Mouse (Mus musculus) A20 (cell line): Measurements from ENCODE around the gene Hhat.

ENCODE experiments used
- DNase-seq: peaks from one replicate; pipeline ENCODE4 v3.0.0-alpha.2; 2011; ENCODE audit warnings: low read depth, low spot score

Hhat gene

DNA sequence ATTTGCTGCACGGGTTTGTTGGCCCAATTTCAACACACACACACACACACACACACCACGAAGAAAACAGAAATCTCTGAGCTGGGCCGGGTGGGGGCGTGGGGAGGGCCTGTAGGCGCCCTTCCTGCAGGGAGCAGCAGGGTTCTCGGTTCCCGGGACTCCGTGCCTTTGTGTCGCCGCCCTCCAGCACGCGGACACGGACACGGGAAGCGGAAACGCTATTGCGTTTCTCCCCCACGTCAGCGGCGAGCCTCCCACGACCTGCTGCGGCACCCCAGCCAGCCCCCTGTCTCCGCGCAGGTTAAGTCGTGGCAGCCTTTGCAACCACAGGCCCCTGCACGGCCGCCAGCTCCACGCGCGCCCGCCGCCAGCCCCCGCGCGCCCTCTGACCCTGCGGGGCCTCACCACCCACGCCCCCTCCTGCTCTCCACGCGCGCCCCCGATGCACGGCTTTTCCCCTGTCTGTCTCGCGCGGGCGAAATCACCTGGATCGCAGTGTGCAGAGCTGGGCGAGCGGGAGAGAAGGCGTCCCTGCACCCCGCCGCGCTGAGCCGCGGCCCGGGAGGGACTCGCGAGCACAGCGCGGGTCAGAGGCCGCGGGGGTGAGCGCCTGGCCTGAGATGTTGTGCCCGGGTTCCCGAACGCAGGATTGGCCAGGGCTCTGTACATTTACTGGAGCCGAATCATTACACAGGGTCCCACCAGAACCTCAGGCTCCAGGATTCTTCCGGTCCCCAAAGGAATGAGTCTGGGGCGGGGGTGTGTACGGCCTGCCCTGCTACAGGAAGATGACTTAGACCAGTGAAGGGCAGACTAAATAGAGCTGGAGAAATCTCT, at the start of gene Hhat:
Gene Hhat, minus strand, starts transcription at position 729 of the 837 bp plus-strand sequence.
- no peak for DNase-seq

- no peak for DNase-seq
Observed at GRCm38 (mm10) chr1:192818334-192818733, 47.3 kb upstream of the Hhat start.

DNA sequence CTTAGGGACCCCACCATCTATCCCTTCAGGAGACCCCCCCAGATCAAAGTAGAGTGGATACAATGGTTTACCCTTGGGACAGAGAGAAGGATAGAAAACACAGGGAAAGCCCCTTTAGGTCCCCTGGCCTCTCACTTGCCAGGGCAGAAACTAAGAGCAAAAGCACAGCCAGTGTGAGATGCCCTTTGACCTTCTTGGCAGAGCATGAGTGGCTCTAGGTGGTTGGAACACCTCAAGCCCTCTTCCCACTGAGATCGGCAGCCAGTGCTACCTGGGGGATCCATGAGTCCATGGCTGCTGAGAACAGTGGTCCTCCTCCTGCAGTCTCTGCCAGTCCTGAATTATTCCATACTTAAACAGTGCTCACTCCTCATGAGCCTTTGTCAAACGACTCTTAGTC, 44.8 kb upstream of the Hhat start:
- no peak for DNase-seq

DNA sequence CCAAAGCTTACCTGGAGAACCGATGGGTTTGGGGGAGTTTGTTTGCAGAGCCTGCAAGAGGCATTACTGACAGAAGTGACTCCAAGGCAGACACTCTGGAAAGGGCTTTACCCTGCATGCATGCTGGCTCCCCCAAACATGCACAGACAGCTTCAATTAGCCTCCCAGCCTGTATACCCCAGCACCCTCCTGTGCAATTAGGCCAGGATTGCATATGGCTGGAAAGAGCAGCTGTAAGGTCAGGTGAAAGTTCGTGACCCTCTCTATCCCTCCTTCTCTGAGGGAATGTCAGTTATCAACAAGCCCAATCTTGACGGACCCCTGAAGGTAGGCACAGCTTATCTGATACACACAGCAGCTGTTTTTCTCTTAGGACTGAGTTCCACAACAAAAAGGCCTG, 43.7 kb upstream of the Hhat start:
- DNase-seq: no peak

DNA sequence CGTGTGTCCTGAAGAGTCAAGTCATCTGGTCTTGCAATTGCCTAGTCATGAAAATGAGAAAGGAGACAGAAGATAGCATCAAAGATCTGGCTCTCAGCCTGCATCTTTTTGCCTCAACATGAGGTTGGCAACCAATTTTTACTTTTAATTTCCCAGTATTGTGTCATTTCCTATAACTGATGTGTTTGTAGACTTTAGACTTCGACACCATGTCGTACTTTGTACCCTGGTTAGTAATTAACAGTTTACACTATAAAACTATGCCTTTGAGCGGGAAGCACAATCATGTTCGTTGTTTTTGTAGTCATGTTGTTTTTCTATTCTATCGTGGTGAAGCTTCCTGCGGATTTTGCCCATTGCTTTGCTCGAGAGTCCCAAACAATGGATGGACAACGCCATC, 41.7 kb upstream of the Hhat start:
- DNase-seq: no peak

DNA sequence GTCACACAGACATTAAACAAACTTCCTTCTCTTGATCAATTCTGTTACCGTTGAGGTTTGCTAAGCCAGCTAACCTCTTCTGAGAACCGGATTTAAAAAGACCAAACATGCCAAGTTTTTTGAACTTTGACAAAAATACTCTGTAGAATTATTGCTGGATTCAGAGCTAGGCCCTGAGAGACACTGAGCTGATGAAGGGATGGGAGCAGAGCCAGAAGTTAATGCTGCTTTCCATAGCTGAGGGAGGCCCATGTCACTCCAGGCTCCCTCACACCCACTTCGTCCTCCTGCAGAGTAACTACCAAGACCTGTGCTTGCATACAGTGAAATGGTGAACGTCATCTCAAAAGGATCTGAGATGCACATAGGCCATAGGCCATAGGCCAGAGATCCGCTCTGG, 41.3 kb upstream of the Hhat start:
- DNase-seq: no peak

GRCm38 (mm10) chr1:192806168-192807157, 35.4 kb upstream of the Hhat start:
- no peak for DNase-seq

GRCm38 (mm10) chr1:192800338-192800737, 29.3 kb upstream of the Hhat start:
- DNase-seq: no peak

GRCm38 (mm10) chr1:192799165-192799991, 28.4 kb upstream of the Hhat start:
- peak; percentile 11 for DNase-seq

- no peak for DNase-seq
Observed at GRCm38 (mm10) chr1:192798212-192799164, 27.5 kb upstream of the Hhat start.

GRCm38 (mm10) chr1:192797011-192797274, 25.9 kb upstream of the Hhat start:
- DNase-seq: no peak

- DNase-seq: no peak
Observed at GRCm38 (mm10) chr1:192796201-192797010, 25.4 kb upstream of the Hhat start.

- DNase-seq: peak; percentile 65
Observed at GRCm38 (mm10) chr1:192794957-192795745, 24.1 kb upstream of the Hhat start.

GRCm38 (mm10) chr1:192791897-192792361, 20.9 kb upstream of the Hhat start:
- DNase-seq: no peak

- DNase-seq: peak; percentile 40
Observed at GRCm38 (mm10) chr1:192790442-192790841, 19.4 kb upstream of the Hhat start.

- DNase-seq: no peak
Observed at GRCm38 (mm10) chr1:192789828-192790227, 18.8 kb upstream of the Hhat start.

- no peak for DNase-seq
Observed at GRCm38 (mm10) chr1:192789111-192789522, 18.1 kb upstream of the Hhat start.

GRCm38 (mm10) chr1:192786194-192786593, 15.2 kb upstream of the Hhat start:
- no peak for DNase-seq
